Mouse (Mus musculus) MEL-GATA-1-ER (cell line): ENCODE results near the gene Olfr564.

ENCODE experiments used
- DNase-seq: peaks from one replicate; pipeline ENCODE4 v3.0.0-alpha.2; 2012; ENCODE audit warnings: low read depth; ENCODE audit errors: extremely low read depth

The Olfr564 gene

DNA sequence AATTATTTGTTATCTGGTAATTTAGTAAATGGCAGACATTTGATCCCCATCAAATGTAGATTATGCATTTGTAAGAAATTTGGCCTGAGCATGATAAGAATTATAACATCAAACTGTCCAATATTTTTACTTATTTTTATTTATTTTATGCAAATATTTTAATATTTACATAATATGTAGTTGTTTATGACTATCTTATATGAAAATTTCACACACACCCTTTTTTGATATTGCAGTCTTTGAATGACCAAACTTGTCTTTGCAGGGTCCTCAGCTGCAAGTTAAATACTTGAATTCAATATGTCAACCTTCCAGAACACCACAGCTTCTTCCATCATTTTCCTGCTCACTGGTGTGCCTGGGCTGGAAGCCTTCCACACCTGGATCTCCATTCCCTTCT, at the start of gene Olfr564:
Olfr564 (plus strand) TSS at position 301 of the 400 bp plus-strand sequence.
- no peak for DNase-seq

DNA sequence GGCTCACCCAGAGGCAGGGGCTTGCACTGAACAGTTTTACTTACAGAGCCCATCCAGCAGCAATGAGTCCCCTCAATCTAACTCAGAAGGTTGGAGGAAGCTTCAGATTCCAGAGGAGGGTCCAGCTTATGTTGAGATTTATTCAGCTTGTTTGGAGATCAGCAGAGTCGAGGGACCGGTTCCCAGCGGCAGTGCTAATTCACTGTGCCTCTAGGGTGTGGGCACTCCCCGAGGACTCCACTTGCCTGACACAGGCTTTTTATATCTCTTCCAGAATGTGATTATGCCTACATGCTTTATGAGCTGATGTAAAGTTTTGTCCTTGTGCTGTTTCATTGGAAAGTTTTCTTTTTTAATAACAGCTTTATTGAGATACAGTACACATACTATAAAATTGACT, 44.0 kb upstream of the Olfr564 start, which contains the start of the genes Olfr560 and Olfr78:
Olfr560 (minus strand) TSS at position 101 of the 400 bp plus-strand sequence.
Olfr78 (minus strand) TSS at position 206 of the 400 bp plus-strand sequence.
- DNase-seq, result no peak

DNA sequence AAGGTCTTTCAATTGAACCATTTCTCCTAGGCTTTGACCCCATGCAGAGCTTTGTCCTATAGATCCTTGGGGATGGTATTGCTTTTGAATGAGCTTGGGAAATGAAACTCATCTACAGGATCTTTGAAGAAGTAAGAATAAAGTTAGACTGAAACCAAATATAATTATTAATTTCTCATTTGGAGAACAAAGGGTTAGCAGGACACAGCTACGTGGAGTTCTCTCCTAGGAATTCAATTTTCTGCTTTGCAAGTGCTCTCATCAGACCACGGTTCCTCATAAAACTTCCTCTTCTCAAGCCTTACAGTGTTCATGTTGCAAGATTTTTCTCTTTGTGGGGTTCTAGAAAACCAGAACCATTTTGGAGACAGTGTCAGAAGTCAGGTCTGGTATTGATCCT, 32.4 kb upstream of the Olfr564 start, which contains the start of gene Olfr561:
Olfr561 (plus strand) TSS at position 301 of the 400 bp plus-strand sequence.
- no peak for DNase-seq
